Mouse (Mus musculus): Measurements from ENCODE around the gene Zfp983. TPM values are rescaled to one million over a fixed set of nuclear protein-coding genes. Genes with fewer than 3 reads are reported as not detected.

Zfp983 gene
- total RNA-seq, 2 experiments from 2014 or later, result 8.8 to 11.2 TPM

Other genes with a start within 250 kb of the Zfp983 start
- gene Zfp54, start 227.4 kb upstream of the Zfp983 start, total RNA-seq (2021), result under 1 TPM; 0.59 to 0.63 TPM
- gene Zfp51, start 200.2 kb upstream of the Zfp983 start, total RNA-seq (2021), result 1 to 10 TPM; 4.0 to 4.2 TPM
- 1 to 10 TPM; 3.3 to 3.8 TPM for gene Zfp53, start 161.6 kb upstream of the Zfp983 start, total RNA-seq (2021)
- 1 to 10 TPM; 6.0 to 6.2 TPM for gene Zfp52, start 115.1 kb upstream of the Zfp983 start, total RNA-seq (2021)
- gene Zfp948, start 83.6 kb upstream of the Zfp983 start, total RNA-seq (2021), result 10 to 100 TPM; 12.3 to 14.1 TPM
- gene Gm10226, start 41.2 kb downstream of the Zfp983 start, total RNA-seq (2021), result 1 to 10 TPM in 1 of 2 experiments, not detected in 1; 5.8 TPM
- 1 to 10 TPM; 7.8 TPM for gene Zfp760, start 57.1 kb downstream of the Zfp983 start, total RNA-seq (2021)
- 1 to 10 TPM; 2.7 to 4.7 TPM for gene Zfp229, start 80.2 kb downstream of the Zfp983 start, total RNA-seq (2021)
- under 1 TPM; 0.55 to 0.97 TPM for gene Zfp820, start 195.1 kb downstream of the Zfp983 start, total RNA-seq (2021)

Data from left cerebral cortex, postnatal 14 days (tissue).